Mouse (Mus musculus): ENCODE data around the gene Prpsap1.

Gene Prpsap1

DNA sequence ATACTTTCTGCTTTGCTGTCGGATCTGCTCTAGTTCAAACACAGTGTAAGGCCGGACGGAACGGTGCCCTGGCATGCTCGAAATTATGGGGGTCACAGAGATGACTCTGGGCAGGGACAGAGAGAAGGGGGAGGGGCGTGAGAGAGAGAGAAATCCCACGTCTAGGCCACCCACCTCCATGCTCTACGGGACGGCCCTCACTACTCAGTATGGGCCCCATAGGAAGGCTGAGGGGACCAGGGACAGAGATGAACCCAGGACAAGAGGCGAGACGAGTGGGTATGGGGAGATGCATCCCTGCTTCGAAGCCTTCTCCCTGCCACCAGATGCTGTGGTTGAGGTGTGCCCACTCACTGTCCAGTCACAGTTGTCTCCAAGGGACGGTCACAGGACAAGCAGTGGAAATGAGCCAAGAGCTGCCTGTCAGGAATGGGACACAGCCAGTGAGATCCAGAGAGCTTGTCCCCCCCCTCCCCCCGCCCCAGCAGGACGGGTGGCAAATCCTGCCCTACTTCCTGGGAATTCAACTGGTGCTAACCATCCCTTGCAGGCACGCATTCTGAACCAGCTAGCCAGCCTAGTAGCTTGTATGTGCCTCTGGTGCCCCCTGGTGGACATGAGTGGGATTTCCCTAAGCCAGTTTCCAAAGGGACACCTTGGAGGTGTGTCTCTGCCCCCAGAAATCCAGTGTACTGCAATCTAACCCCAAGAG is 48.2 kb downstream of the Prpsap1 start:
- in situ Hi-C loops (cut with MboI, MseI): loop anchor here (5.0 kb wide), 2 partner anchors 48 to 128 kb away; no protein-coding TSS in a partner anchor

DNA sequence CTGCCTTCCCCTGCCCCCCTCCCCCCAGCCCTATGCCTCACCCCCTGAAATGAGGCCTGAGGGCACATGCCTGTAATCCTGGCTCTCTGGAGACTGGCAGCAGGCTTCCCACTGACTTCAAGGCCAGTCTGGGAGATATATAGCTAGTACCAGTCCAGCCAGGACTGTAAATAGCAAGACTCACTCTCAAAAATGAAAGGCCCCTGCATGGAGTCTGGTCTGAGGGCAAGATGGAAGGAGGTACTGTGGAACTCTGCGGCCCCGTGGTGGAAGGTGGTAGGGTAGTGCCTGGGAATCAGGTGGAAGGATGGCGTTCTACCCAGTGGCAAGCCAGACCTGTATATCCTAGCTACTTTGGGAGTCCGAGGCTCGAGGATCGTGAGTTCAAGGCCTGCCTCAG is 50.1 kb downstream of the Prpsap1 start:
- in situ Hi-C loops (cut with MboI, MseI): no loop called here

DNA sequence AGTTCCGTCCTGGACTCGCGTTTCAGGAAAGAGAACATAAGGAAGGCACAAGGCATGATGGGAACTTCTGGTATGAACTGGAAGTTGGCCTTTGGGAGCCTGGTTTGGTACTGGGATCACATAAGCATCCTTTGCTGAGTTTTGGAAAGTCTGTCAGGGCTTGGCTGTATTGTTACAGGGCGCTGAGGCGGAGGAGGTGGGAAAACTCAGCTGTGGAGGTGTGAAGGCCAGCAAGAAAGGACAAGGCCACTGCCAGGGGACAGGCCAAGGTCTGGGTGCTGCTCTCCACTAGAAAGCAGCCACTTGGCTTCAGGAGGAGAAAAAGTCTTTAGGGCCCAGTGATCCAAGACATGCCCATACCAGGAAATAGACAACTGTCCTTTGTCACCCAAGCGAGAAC is 50.7 kb downstream of the Prpsap1 start:
- in situ Hi-C loops (cut with MboI, MseI): no loop called here

DNA sequence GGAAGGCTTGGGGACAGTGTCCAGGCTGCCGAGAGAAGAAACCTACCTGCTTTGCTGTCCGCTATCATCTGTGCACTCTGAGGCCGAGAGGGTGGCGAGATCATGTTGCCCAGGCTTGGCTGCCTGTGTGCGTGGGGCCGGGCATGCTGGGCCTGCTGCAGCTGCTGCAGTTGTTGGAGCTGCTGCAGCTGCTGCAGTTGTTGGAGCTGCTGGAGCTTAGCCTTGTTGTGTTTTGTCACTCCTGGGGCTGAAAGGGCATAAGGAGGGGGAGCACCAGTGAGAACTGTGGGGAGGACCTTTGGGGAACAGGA is 51.2 kb downstream of the Prpsap1 start:
- in situ Hi-C loops (cut with MboI, MseI): no loop called here

DNA sequence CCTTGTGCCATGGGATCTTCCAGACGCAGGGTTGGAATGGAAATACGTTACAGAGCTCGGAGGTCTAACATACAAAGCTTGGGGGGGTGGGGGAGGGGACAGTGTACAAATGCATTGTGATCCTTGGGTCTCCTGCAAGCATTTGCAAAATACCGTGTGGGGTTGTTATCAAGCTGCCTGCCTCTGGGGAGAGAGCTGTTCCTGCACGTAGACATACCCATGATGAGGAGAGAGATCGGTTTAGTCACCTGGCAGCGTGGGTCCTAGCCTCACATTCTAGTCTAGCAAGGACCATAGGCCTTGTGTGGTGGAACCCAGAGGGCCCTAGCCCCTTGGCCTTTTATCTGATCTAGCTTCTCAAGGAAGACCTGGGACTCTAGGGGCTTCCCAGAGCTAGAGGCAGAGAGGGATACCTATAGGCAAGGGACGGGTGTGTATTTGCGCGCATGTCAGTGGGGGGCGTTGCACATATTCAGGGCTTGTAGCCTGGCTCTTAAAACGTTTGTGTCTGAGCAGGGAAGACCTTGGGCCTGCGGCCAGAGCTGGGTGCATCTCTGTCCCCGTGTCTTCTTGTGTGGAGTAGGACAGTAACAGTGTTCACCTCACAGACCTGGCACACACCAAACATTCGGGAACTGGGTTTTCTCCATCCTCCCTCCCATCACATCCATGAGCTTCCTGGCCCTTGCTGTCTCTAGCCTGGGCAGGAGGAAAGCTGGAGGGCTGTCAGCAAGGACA is 51.7 kb downstream of the Prpsap1 start:
- in situ Hi-C loops (cut with MboI, MseI): no loop called here

DNA sequence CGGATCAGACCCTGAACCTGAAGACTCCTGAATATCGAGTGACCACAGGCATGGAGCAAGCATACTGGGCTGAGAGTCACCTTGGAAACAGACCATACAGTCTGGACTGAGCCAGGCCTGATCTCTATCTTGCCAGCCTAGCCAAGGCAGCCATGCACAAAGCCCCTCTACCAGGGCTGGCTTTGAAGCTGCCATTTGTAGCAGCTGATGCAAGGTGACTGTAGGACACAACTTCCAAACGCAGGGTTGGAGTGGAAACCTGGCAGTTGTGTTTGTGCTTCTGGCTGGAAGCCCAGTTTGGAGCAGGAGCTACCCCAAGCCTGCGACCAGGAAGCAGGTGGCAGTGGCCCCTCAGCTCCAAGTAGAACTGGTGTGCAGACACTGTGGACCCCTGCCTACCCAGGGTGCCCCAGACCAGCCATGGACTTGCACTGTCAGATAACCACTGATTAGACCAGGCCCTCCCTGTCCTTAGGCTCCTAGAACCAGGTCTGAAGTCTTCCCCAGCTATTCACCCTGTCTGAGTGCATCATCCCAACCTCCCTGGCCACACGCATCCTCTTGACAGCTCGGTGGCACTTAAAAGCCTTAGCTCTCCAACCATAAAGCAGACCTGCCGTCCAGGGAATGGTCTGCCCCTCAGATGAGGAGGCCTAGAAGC is 53.5 kb downstream of the Prpsap1 start:
- in situ Hi-C loops (cut with MboI, MseI): no loop called here

DNA sequence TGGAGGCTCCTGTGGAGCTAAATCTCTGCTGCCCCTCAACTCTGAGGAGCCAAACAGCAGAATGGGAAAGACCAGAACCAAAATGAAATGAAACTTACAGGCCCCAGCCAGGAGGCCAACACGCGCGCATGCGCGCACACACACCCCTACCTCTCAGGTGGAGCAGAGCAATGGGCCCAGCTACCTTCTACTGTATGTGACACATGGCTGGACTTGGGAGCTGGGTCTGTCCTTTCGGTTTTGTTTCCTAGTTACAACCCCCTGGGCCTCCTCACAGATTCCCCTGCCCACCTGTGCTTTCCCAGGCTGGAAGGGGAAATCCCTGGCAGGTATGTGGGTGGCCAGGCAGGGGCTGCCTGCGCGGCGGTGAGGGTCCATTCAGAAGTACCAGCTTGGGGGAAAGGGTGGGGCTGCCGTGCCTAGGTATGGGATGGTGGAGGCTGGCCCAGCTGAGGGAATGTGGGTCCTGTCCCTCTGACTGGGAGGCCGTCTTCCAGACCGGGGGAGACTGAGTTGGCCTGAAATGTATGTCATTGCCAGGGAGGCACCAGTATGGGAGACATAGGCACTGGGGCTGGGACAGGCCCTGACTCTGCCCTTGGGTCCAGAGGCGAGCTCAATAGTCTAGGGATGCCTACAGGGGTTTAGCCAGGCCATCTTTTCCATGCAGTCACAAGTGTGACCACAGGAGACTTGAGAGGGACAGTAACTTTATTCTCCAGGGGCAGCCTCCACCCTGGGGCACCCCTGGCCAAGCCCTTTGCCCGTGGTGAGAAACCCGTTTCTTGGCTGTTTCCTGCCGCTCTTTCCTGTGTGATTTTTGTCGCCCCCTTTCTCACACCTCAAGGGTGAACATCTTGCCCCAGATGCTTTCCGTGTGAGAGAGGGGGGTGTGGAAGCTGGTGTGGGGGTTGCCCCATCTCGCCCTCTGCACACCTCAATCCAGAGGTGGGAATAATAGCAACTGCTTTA is 54.4 kb downstream of the Prpsap1 start:
- in situ Hi-C loops (cut with MboI, MseI): no loop called here

DNA sequence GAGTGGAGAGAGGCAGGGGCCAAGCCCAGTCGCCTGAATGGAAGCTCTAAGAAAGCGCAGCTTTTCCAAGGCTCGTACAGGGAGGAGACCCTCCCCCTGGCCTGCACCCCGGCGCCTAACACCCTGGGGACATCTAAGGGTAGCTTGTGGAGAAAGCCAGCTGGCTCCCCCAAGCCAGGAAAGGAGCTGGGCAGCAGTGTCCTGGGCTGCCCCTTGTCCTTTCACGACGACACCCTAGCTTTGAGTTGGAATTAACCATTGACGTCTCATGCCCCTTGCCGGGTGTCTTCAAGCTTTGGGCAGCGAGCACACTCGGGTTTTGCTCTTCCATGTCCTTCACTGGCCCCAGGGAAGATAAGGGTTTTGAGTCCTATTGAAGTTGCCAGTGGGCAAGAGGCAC is 56.5 kb downstream of the Prpsap1 start:
- in situ Hi-C loops (cut with MboI, MseI): no loop called here

DNA sequence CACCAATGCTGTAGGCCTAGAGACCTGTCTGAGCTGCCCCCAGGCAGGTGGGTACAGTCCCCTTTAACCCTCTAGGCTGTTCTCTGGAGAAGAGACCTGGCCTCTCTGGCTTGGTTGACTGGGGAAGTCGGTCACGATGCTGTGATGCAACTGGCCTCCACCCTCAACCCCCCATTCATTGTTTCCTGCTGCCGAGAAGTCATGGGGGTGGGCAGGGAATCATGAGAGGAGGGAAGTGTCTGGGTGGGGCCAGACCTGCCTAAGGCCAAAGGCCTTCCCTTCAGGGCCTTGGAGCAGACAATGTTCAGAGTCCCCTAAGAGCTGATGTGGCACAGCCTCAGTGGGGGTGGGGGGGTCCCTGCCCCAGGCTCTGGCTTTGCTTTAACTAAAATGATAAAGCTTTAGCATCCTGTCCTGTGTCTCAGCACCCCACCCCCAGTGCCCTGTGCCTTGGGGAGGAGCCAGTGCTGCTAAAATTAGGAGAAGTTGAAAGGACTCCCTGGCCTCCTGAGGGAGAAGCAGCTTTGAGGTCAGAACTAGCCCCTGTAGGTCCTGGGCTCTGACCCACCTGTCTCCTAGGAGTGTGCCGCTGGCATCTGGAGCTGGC is 57.2 kb downstream of the Prpsap1 start:
- in situ Hi-C loops (cut with MboI, MseI): no loop called here

GRCm38 (mm10) chr11:116435992-116436724 is 57.8 kb downstream of the Prpsap1 start:
- in situ Hi-C loops (cut with MboI, MseI): no loop called here

- in situ Hi-C loops (cut with MboI, MseI): no loop called here
These were observed 58.8 kb downstream of the Prpsap1 start for GRCm38 (mm10) chr11:116434967-116435752.

DNA sequence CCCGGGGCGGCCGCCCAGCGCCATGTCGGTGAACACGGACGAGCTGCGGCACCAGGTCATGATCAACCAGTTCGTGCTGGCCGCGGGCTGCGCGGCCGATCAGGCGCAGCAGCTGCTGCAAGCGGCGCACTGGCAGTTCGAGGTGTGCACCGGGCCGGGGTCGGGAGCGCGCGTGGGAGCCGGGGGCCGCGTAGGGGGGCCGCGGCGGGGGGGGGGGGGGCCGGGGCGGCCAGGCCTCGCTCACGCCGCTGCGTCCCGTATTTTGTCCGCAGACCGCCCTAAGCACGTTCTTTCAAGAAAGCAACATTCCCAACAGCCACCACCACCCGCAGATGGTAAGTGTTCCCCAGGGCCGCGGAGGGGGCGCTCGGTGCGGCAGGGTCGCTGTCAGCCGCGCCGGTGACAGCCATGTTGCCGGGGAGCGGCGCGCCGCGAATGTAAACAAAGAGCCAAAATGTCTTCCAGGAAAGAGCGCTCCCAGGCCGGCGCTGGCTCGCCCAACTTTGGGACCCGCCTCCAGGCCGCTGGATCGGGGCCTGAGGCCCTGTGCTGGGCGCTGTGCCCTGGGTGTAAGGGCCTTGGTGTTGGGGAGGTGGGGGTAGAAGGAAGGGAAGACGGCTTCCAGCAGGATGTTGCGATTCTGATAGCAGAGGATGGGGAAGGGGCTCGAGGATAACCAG is 59.6 kb downstream of the Prpsap1 start:
- in situ Hi-C loops (cut with MboI, MseI): no loop called here

- in situ Hi-C loops (cut with MboI, MseI): no loop called here
These were observed 60.4 kb downstream of the Prpsap1 start, which contains the start of gene Ubald2 for GRCm38 (mm10) chr11:116433356-116434286. Gene Ubald2, plus strand, starts transcription at chr11:116434094.

DNA sequence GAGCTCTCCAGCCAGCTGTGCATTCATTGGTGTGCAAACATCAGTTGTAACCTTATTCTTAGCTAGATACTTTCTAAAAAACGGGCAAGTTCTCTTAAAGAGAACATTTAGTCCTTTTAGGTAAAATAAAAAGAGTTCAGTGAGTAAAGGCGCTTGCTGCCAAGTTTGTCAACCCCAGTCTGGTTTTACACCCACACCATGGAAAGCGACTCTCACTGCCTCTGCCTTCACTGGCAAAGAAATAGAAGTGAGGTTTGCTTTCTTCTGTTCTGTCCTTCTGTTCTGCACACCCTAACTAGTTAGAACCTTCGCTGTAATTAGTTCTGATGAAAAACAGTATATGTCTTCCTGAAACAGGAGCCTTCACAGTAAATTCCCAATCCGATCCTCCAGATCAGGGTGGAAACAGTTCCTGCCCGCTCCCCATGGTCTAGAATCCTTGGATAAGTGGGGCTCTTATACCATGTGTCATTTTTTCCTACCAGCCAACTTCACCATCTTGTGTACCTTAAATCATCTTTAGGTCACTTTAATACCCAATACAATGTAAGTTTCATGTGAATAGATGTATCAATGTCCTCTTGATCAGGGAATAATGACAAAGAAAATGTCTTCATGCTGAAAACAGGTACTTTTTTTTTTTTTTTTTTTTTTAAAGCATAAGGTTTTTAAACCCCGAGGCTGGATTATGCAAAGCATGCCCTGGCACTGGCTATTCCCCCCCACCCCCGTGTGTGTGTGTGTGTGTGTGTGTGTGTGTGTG is 61.2 kb downstream of the Prpsap1 start:
- in situ Hi-C loops (cut with MboI, MseI): no loop called here

DNA sequence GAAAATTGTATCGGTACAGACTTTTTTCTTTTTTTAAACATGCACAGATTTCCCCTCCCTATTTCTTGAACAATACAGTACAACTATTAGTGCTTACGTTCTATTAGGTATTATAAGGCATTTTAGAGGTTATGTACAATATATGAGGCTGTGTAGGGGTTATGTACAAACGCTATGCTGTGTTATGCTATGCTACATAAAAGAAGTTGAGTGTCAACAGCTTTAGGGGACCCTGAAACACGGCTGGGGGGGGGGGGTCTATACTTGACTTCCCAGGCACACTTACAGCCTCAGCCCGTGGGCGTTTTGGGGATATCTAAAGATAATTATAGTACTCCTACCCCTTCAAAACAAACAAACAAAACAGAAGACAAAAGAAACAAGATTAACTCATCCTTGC is 61.9 kb downstream of the Prpsap1 start:
- in situ Hi-C loops (cut with MboI, MseI): no loop called here

DNA sequence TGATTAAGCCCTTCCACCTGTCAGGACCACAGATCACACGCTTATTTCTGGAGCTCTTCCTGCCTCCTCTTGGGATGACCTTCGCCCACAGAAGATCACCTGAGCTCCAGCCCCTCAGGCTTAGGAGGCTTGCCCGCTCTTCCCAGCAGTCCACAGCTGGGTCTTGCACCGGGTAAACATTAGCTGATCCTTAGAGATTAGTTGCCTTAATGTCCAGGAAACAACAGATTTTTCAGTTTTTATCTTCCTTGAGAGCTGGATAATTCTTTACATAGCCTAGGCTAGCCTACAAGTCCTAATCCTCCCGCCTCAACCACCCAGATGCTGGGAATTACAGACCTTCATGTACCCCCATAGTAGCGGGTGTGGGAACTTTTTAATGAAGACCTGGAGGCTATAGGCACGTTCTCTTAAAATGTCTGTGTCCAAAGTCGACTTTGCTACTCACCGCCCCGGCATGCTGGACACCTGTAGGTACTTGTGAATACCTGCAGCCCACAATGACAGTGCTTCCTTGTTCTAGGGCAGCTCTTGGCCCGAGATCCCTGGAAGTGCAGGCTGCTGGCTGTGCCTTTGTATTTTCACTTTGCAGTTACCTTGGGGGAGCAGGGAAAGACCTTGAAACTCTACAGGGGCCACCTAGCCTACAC is 62.4 kb downstream of the Prpsap1 start:
- in situ Hi-C loops (cut with MboI, MseI): no loop called here
